Mouse (Mus musculus): Measurements from ENCODE around the gene Olfr1148.

Olfr1148 gene

DNA sequence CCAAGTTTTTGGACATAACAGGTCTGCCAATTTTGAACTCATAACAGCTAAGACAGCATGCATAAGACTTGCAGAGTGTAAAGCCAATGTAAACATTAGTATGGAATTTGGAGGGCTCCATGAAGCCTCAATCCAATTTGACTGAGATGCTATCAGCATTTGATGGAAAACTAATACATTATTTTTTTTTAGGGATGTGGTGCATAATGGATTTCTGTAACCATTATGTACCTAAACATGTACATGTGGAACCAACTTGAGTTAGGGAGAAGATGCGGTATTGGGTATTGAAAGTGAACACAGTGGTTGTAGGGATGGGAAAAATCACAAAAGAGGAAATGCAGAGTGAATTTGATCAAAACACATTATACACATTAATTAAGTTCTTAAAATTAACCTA is at the start of gene Olfr1148:
Gene Olfr1148 (plus strand): TSS at position 301 of the 400 bp plus-strand sequence.
- no peak for DNase-seq (ENCODE audit: low spot score)

DNA sequence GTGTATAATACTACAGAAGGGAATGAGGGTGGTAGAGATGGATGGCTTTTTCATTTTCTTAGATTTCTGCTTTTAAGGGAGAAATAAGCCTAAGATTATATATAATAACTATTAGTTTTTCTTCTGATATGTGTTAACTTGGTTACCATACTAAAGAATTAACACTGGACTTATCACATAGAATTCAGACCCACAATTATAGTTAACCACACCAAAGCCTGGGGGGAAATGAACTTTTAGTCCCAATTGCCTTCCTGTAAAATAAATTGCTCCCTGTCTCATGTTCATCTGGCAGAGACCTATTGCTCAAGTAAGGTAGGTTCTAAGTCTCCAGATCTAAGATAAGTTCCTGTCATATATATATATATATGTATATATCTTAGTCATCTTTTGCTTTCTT is 30.0 kb upstream of the Olfr1148 start, which contains the start of gene Olfr1143:
Gene Olfr1143 (plus strand): TSS at position 301 of the 400 bp plus-strand sequence.
- no peak for DNase-seq (ENCODE audit: low spot score)

DNA sequence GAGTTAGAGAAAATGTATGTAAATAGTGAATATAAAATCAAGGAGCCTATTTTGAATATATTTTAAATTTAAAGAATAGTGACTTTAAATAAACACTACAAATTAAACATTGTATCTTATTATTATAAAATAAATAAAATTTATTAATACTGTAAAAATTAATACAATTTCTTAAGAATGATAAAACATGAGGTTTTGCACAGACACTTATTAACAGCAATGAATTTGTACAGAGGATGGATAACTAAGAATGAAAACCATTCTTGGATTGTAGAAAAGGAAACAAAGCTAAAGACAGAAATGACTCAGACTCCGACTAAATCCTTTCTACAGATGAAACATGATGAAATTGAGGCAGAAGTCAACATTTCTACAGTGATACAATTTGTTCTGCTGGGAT is 20.8 kb upstream of the Olfr1148 start, which contains the start of gene Olfr1145:
Gene Olfr1145 (plus strand): TSS at position 301 of the 400 bp plus-strand sequence.
- DNase-seq (ENCODE audit: low spot score): no peak

DNA sequence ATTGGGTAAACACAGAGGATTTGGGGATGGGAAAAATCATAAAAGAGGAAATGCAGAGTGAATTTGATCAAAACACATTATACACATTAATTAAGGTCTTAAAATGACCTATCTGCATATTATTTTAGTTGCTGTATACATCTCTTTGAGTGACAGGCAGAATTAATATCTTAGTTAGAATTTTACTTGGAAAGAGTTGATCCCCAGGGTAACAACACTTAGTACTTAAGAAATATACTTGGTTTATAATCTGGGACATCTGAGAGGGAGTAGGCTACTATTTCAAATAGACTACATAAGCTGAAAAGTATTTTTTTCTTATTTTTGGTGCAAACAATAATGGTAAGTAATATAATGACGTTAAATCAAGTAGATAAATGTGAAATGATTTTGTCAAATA is 13.4 kb downstream of the Olfr1148 start, which contains the start of gene Olfr1150-ps1:
Gene Olfr1150-ps1 (plus strand): TSS at position 301 of the 400 bp plus-strand sequence.
- DNase-seq (ENCODE audit: low spot score): no peak

GRCm38 (mm10) chr2:87855562-87855961 is 25.2 kb downstream of the Olfr1148 start, which contains the start of gene Olfr1151:
Olfr1151 (plus strand) TSS chr2:87855862.
- no peak for DNase-seq (ENCODE audit: low spot score)

DNA sequence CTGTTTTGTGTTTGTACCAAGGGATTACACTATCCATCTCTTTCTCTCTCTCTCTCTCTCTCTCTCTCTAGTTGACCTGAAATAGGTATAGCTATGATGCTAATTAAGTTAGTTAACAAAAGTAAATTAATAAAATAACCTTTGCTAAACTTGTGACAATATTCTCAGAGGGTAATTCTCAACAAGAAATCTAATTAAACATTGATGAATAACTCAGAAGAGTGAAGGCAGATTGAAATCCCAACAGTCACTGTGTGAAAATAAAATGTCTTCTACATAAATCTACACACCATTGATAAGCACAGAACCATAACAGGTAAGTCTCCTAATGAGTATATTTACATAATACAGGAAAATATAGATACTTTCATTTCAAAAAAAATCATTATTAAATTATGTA is 35.9 kb downstream of the Olfr1148 start, which contains the start of gene Olfr1152:
Gene Olfr1152 (plus strand): TSS at position 301 of the 400 bp plus-strand sequence.
- DNase-seq (ENCODE audit: low spot score): no peak
